Mouse (Mus musculus): ENCODE results near the gene Fam78a. TPM values are rescaled to one million over a fixed set of nuclear protein-coding genes. Genes with fewer than 3 reads are reported as not detected.

Fam78a gene
- total and polyA plus RNA-seq, 2 experiments from 2014 or later: 0.39 to 1.3 TPM

DNA sequence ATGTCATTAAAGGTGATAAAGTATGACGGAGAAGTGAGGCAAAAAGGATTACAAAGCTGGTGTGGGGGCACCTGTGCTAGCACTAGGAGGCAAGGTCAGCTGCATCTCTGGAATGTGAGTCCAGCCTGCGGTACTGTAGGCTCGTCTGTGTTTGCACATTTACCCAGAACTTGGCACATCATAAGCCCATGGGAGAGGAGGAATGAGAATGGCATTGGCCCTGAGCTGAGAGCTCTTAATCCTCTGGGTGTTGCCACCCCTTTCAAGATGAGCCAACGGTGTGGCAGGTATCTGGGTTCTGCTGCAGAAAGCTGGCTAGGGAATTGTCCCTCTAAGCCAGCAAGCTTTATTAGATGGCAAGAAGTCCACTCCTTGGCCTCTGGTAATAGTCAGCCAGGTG lies 65.0 kb downstream of the Fam78a start:
- H3K9ac ChIP-seq (replicated peaks; ENCODE audit: low read length): no peak overlapping the region
- no peak overlapping the region for H3K27ac ChIP-seq
- 70% methylated on average over 4 of the region's 4 CpGs for WGBS
- ATAC-seq (no peak), DNase-seq (ENCODE audit: low spot score) (no peak)
- peaks cover 67% of the 10 kb centered on the region for H3K36me3 ChIP-seq (ENCODE audit: insufficient read depth, low read length)
- no peaks in the 10 kb centered on the region for H3K9me3 ChIP-seq (ENCODE audit: low read length)
- no peak for TF ChIP-seq CTCF (IDR thresholded peaks at IDR 0.05; ENCODE audit: low read depth)
- no peaks in the 10 kb centered on the region for H3K4me1 ChIP-seq (ENCODE audit: insufficient read depth, low read length)
- H3K4me3 ChIP-seq (ENCODE audit: low read length): no peak overlapping the region
- H3K4me2 ChIP-seq (ENCODE audit: low read depth, low read length): no peak overlapping the region
- H3K27me3 ChIP-seq (ENCODE audit: insufficient read depth, low read length): no peaks in the 10 kb centered on the region

DNA sequence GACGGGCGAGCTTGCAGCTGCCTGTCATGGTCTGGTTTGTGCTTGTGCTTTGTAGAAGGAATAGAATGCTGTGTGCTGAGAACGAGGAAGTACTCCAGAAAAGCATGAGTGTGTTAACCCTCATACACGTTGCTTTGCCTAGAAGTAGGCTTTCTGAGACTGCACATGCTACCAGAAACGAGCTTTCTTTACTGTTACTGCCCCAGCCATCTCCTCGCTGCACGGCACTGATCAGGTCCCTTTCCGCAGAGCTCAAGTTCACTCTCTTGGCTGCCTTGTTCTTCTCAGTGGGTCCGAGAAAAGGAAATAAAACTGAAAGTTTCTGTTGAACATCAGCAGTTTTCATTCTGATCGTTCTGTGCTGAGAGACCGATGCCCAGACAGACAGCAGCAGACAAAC lies 75.9 kb downstream of the Fam78a start:
- H3K4me3 ChIP-seq (ENCODE audit: low read length): no peak overlapping the region
- 91% methylated on average over 11 of the region's 11 CpGs for WGBS
- no peak overlapping the region for H3K9ac ChIP-seq (replicated peaks; ENCODE audit: low read length)
- no peak overlapping the region for H3K4me2 ChIP-seq (ENCODE audit: low read depth, low read length)
- H3K27ac ChIP-seq: no peak overlapping the region
- ATAC-seq (no peak), DNase-seq (ENCODE audit: low spot score) (no peak)
- no peaks in the 10 kb centered on the region for H3K4me1 ChIP-seq (ENCODE audit: insufficient read depth, low read length)
- H3K27me3 ChIP-seq (ENCODE audit: insufficient read depth, low read length): no peaks in the 10 kb centered on the region
- peaks cover 74% of the 10 kb centered on the region for H3K36me3 ChIP-seq (ENCODE audit: insufficient read depth, low read length)
- no peaks in the 10 kb centered on the region for H3K9me3 ChIP-seq (ENCODE audit: low read length)
- no peak for TF ChIP-seq CTCF (IDR thresholded peaks at IDR 0.05; ENCODE audit: low read depth)

DNA sequence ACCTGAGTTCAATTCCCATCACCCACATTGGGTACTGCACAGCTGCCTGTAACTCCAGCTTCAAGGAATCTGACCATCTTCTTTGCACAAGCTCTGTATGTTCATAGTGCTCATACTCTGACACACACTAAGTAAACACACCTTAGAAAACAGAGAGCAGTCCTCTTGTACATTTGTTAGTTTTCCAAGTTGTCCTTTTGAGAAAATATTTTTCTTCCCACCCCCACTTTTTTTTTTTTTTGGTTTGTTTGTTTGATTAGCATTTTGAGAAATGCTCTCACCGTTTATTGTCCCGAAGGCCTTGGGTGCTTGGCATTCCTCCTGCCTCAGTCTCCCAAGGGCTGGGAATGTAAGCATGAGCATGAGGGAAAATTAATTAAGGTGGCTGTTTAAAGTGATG lies 76.3 kb downstream of the Fam78a start:
- ATAC-seq (no peak), DNase-seq (ENCODE audit: low spot score) (no peak)
- H3K9me3 ChIP-seq (ENCODE audit: low read length): no peaks in the 10 kb centered on the region
- H3K36me3 ChIP-seq (ENCODE audit: insufficient read depth, low read length): peaks cover 75% of the 10 kb centered on the region
- 98% methylated on average over 2 of the region's 2 CpGs for WGBS
- no peak overlapping the region for H3K27ac ChIP-seq
- no peak overlapping the region for H3K9ac ChIP-seq (replicated peaks; ENCODE audit: low read length)
- H3K27me3 ChIP-seq (ENCODE audit: insufficient read depth, low read length): no peaks in the 10 kb centered on the region
- H3K4me3 ChIP-seq (ENCODE audit: low read length): no peak overlapping the region
- H3K4me1 ChIP-seq (ENCODE audit: insufficient read depth, low read length): no peaks in the 10 kb centered on the region
- no peak for TF ChIP-seq CTCF (IDR thresholded peaks at IDR 0.05; ENCODE audit: low read depth)
- H3K4me2 ChIP-seq (ENCODE audit: low read depth, low read length): no peak overlapping the region

Small RNA genes within 50 kb of the gene (microRNA-seq; reads per million reads assigned to microRNA genes)
- gene Mir7674: 0.88 to 1.1 reads per million in 2 experiments

Other genes with a start within 250 kb of the Fam78a start
- 27.3 and 28.9 TPM in 2 replicates for gene Fibcd1, start 238.9 kb downstream of the Fam78a start, total RNA-seq (2014; rRNA removed)
- 8.7 and 9.1 TPM in 2 replicates for gene Fibcd1, start 238.9 kb downstream of the Fam78a start, polyA plus RNA-seq (2015; fragmentation: Nextera tagmentation; extraction: Ambion mirVana)
- gene Lamc3, start 197.6 kb downstream of the Fam78a start, total RNA-seq (2014; rRNA removed): 11.6 and 12.9 TPM in 2 replicates
- gene Lamc3, start 197.6 kb downstream of the Fam78a start, polyA plus RNA-seq (2015; fragmentation: Nextera tagmentation; extraction: Ambion mirVana): 2.0 and 2.1 TPM in 2 replicates
- gene Aif1l, start 134.7 kb downstream of the Fam78a start, total RNA-seq (2014; rRNA removed): 13.2 and 15.5 TPM in 2 replicates
- 16.2 and 18.2 TPM in 2 replicates for gene Aif1l, start 134.7 kb downstream of the Fam78a start, polyA plus RNA-seq (2015; fragmentation: Nextera tagmentation; extraction: Ambion mirVana)
- gene Nup214, start 110.4 kb downstream of the Fam78a start, total RNA-seq (2014; rRNA removed): 26.2 and 29.3 TPM in 2 replicates
- gene Nup214, start 110.4 kb downstream of the Fam78a start, polyA plus RNA-seq (2015; fragmentation: Nextera tagmentation; extraction: Ambion mirVana): 65.3 and 67.4 TPM in 2 replicates
- 39.2 and 50.5 TPM in 2 replicates for gene Plpp7, start 10.7 kb upstream of the Fam78a start, total RNA-seq (2014; rRNA removed)
- 28.2 and 28.3 TPM in 2 replicates for gene Plpp7, start 10.7 kb upstream of the Fam78a start, polyA plus RNA-seq (2015; fragmentation: Nextera tagmentation; extraction: Ambion mirVana)
- gene Prrc2b, start 66.2 kb upstream of the Fam78a start, total RNA-seq (2014; rRNA removed): 188 and 206 TPM in 2 replicates
- gene Prrc2b, start 66.2 kb upstream of the Fam78a start, polyA plus RNA-seq (2015; fragmentation: Nextera tagmentation; extraction: Ambion mirVana): 44.8 and 55.9 TPM in 2 replicates
- gene Pomt1, start 151.7 kb upstream of the Fam78a start, total RNA-seq (2014; rRNA removed): 41.2 and 41.8 TPM in 2 replicates
- 18.0 and 19.4 TPM in 2 replicates for gene Pomt1, start 151.7 kb upstream of the Fam78a start, polyA plus RNA-seq (2015; fragmentation: Nextera tagmentation; extraction: Ambion mirVana)
- gene Uck1, start 175.3 kb upstream of the Fam78a start, total RNA-seq (2014; rRNA removed): 115 and 138 TPM in 2 replicates
- 90.8 and 92.5 TPM in 2 replicates for gene Uck1, start 175.3 kb upstream of the Fam78a start, polyA plus RNA-seq (2015; fragmentation: Nextera tagmentation; extraction: Ambion mirVana)
- gene Golga2, start 202.5 kb upstream of the Fam78a start, total RNA-seq (2014; rRNA removed): 49.3 and 55.8 TPM in 2 replicates
- 24.4 and 25.7 TPM in 2 replicates for gene Golga2, start 202.5 kb upstream of the Fam78a start, polyA plus RNA-seq (2015; fragmentation: Nextera tagmentation; extraction: Ambion mirVana)
- 302 and 319 TPM in 2 replicates for gene Swi5, start 203.2 kb upstream of the Fam78a start, total RNA-seq (2014; rRNA removed)
- gene Swi5, start 203.2 kb upstream of the Fam78a start, polyA plus RNA-seq (2015; fragmentation: Nextera tagmentation; extraction: Ambion mirVana): 487 and 513 TPM in 2 replicates